Mouse (Mus musculus) spleen, adult 18-20 months (tissue): ENCODE data around the gene Lce1f.

Source experiments
- DNase-seq, 2 experiments: peaks; one replicate each; pipeline ENCODE4 v3.0.0; 2022; ENCODE audit warnings: mixed read lengths in 2 of 2

The Lce1f gene

DNA sequence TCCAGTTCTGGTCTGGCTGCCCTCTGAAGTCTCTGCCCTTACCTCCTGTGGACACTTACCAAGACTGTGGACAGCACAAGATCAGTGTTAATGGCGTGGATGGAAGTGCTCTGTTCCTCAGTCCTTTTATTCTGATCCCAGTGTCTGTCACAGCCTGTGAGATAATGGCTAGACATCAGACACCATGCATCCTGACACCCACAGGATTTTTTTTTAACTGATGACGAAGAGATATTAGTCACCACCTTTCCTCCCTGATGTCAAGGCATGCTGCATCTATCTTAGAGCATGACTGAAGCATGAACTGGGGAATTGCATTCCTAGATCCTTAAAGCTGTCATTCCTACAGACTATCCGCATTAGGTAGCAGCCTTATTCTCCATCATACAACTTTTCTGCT lies at the start of gene Lce1f:
Gene Lce1f (minus strand): TSS at position 101 of the 400 bp plus-strand sequence.
- no peak for DNase-seq

DNA sequence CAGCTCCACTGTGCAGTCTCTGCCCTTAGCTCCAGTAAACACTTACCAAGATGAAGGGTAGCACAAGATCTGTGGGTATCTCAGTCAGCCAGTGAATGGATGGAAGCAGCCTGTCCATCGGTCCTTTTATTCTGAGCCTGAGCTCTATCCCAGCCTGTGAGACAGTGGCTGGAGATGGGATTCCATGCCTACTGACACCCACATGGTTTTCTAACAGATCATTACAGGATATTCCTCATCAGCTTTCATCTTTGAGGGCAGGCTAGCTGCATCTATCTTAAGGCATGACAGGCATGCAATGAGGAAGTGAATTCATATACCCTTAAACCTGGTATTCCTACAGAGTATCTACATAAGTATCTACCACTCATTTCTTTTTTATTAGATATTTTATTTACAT lies 44.8 kb upstream of the Lce1f start, which contains the start of gene Lce1h:
Gene Lce1h (minus strand): TSS at position 101 of the 400 bp plus-strand sequence.
- no peak for DNase-seq

DNA sequence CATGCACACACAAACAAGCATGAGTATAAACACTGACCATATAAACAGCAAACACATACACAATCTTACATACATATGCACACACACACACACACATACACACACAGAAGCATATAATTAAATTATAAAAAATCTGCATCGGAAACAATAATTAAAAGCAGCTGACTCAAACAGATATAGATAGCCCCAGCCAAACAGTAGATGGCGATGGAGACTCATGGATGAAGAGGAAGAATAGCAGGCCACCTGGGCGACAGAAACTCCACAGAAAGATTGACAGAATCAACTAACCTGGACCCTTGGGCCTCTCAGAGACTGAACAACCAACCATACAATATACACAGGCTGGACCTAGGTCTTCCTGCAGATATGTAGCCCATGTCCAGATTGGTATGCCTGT lies 33.0 kb upstream of the Lce1f start:
- no peak for DNase-seq

GRCm38 (mm10) chr3:92752238-92752637 lies 32.1 kb upstream of the Lce1f start, which contains the start of gene Lce1g:
TSS of gene Lce1g (minus strand) at chr3:92752338.
- DNase-seq = no peak

DNA sequence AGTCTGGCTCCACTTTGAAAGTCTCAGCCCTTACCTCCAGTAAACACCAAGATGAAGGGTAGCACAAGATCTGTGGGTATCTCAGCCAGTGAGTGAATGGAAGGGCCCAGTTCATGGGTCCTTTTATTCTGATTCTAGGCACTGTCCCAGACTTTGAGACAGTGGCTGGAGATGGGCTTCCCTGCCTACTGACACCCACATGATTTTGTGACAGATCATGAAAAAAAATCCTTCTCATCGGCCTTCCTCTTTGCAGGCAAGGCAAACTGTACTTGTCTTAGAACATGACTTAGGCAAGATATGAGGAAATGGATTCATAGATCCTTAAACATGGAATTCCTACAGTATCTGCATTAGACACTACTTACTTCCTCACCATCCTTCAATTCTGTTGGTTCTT lies 18.8 kb upstream of the Lce1f start, which contains the start of gene Gm38119:
Gene Gm38119 (minus strand): TSS at position 101 of the 400 bp plus-strand sequence.
- no peak for DNase-seq

GRCm38 (mm10) chr3:92722631-92723030 lies 2.5 kb upstream of the Lce1f start:
- DNase-seq = no peak

- no peak for DNase-seq
These were observed 5.0 kb downstream of the Lce1f start for GRCm38 (mm10) chr3:92715122-92715521.

- DNase-seq = no peak
These were observed 11.2 kb downstream of the Lce1f start, which contains the start of gene Lce1e for GRCm38 (mm10) chr3:92708974-92709373. TSS of gene Lce1e (minus strand) at chr3:92709074.

DNA sequence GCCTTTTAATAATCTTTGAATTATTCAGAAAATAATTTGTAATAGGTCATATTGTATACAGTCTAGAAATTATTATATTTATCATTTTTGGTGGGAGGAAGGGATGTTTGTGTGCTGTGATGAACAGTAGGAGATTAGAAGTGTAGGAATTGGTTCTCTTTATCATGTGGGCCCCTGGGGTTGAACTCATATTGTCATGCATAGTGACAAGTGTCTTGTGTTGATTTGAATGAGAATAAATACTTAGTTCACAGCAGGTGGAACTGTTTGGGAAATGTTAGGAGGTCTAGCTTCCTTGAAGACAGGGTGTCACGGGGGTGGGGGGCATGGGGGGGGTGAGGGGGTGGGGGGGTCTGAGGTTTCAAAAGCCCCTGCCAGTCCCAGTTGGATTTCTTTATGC lies 25.5 kb downstream of the Lce1f start:
- no peak for DNase-seq

- DNase-seq = no peak
These were observed 28.5 kb downstream of the Lce1f start for GRCm38 (mm10) chr3:92691688-92692087.

DNA sequence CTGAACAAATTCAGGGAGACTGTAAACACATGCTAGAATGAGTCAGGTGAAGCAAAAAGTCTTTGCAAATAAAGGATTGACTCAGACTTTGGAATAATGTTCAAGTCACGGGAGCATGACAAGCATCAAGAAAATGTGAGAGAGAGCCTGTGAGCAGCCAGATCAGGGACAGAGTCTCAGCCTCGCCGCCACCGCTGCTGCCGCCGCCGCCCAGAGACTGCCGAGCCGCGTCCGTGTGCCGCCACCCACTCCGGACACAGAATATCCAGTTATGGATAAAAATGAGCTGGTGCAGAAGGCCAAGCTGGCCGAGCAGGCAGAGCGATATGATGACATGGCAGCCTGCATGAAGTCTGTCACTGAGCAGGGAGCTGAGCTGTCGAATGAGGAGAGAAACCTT lies 31.0 kb downstream of the Lce1f start:
- peak; percentile 5 to 8 for DNase-seq

DNA sequence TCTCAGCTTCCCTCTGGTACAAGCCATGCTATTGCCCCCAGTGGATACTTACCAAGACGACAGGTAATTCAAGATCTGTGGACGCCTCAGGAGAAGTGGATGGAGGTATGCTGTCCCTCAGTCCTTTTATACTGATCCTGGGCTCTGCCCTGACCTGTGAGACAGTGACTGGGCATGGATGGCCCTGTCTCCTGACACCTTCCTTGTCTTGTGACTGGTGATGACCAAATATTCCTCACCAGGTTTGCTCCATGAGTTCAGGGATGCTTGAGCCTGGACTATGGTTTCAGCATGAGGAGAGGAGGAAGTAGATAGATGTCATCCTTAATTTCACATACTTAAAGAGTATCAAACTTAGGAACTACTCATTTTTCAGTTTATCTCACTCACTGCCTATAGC lies 33.0 kb downstream of the Lce1f start, which contains the start of gene Lce1d:
Gene Lce1d (minus strand): TSS at position 101 of the 400 bp plus-strand sequence.
- no peak for DNase-seq

GRCm38 (mm10) chr3:92678947-92679346 lies 41.2 kb downstream of the Lce1f start, which contains the start of gene Lce1c:
TSS of gene Lce1c (plus strand) at chr3:92679247.
- DNase-seq = no peak

GRCm38 (mm10) chr3:92670215-92670614 lies 49.9 kb downstream of the Lce1f start, which contains the start of gene Lce1a2:
TSS of gene Lce1a2 (minus strand) at chr3:92670315.
- DNase-seq = no peak
